Mouse (Mus musculus) forebrain, embryonic 13.5 days (tissue): ENCODE results near the gene Hps6. TPM values are rescaled to one million over a fixed set of nuclear protein-coding genes. Genes with fewer than 3 reads are reported as not detected.

Experiments used
- polyA plus RNA-seq: library from polyadenylated mRNA; unstranded; fragments of >200 nt; fragmentation: Nextera tagmentation; extraction: Ambion mirVana; gene quantifications from 2 replicates; pipeline ENCODE4 v1.2.1, GENCODE M21; 2015

Hps6 gene
- polyA plus RNA-seq, 1 experiment from 2014 or later = 1.9 TPM

Other genes starting within 250 kb of the Hps6 start
- 85.0 and 88.2 TPM in 2 replicates for gene Mgea5, start 219.7 kb upstream of the Hps6 start, polyA plus RNA-seq
- 2.7 and 3.3 TPM in 2 replicates for gene Kcnip2, start 187.4 kb upstream of the Hps6 start, polyA plus RNA-seq
- gene Armh3, start 5.0 kb upstream of the Hps6 start, polyA plus RNA-seq = 17.0 and 21.5 TPM in 2 replicates
- 22.3 and 26.6 TPM in 2 replicates for gene Pprc1, start 41.4 kb downstream of the Hps6 start, polyA plus RNA-seq
- 118 and 119 TPM in 2 replicates for gene Ldb1, start 41.7 kb downstream of the Hps6 start, polyA plus RNA-seq
- 87.8 and 94.8 TPM in 2 replicates for gene Nolc1, start 72.4 kb downstream of the Hps6 start, polyA plus RNA-seq
- gene Elovl3, start 128.4 kb downstream of the Hps6 start, polyA plus RNA-seq = not detected in 2 replicates
- gene Pitx3, start 144.8 kb downstream of the Hps6 start, polyA plus RNA-seq = 0.47 TPM in 1 of 2 replicates, not detected in the other
- gene Gbf1, start 149.0 kb downstream of the Hps6 start, polyA plus RNA-seq = 54.4 and 62.8 TPM in 2 replicates